Mouse (Mus musculus) intestine, embryonic 16.5 days (tissue): ENCODE measurements around the gene Slc25a3. TPM values are rescaled to one million over a fixed set of nuclear protein-coding genes. Genes with fewer than 3 reads are reported as not detected.

Experiments used
- ATAC-seq: fragments of 200-750 bp; cut with Nextera tagmentation; 2 replicates; pipeline ENCODE4 v1.8.0; 2017; ENCODE audit warnings: moderate TSS enrichment, moderate library complexity
- H3K27ac ChIP-seq: fragments of 300-500 bp; sonication (generic); 2 replicates; pipeline ENCODE4 v1.5.1; 2014; ENCODE audit warnings: mild to moderate bottlenecking, low read length
- H3K27me3 ChIP-seq: fragments of 300-500 bp; sonication (generic); replicated peaks from 2 replicates; pipeline ENCODE4 v1.6.1; 2014; ENCODE audit warnings: low read length, control low read depth, mixed read lengths; ENCODE audit not compliant: control insufficient read depth, insufficient read depth
- H3K36me3 ChIP-seq: fragments of 300-500 bp; sonication (generic); 2 replicates; pipeline ENCODE4 v1.6.1; 2014; ENCODE audit warnings: low read length, control low read depth; ENCODE audit not compliant: control insufficient read depth, insufficient read depth
- H3K4me1 ChIP-seq: fragments of 300-500 bp; sonication (generic); 2 replicates; pipeline ENCODE4 v1.6.1; 2014; ENCODE audit warnings: low read length, control low read depth, mixed read lengths; ENCODE audit not compliant: control insufficient read depth, insufficient read depth
- H3K4me2 ChIP-seq: fragments of 300-500 bp; sonication (generic); 2 replicates; pipeline ENCODE4 v1.6.1; 2014; ENCODE audit warnings: low read depth, low read length, control low read depth
- H3K4me3 ChIP-seq: fragments of 300-500 bp; sonication (generic); 2 replicates; pipeline ENCODE4 v1.5.1; 2014; ENCODE audit warnings: mild to moderate bottlenecking, low read length
- H3K9ac ChIP-seq: fragments of 300-500 bp; sonication (generic); 2 replicates; pipeline ENCODE4 v1.6.1; 2014; ENCODE audit warnings: low read depth, low read length
- H3K9me3 ChIP-seq: fragments of 300-500 bp; sonication (generic); 2 replicates; pipeline ENCODE4 v1.6.1; 2016; ENCODE audit warnings: low read length, control low read depth; ENCODE audit not compliant: control insufficient read depth
- whole genome bisulfite sequencing: fragments of 180-500 bp; shearing (Covaris S2); extraction: QIAGEN DNeasy Blood & Tissue Kit; methylation state at CpG from one replicate; pipeline ENCODE4 v1.1.7; 2014; 5-methylcytosine and 5-hydroxymethylcytosine counted together
- polyA plus RNA-seq: library from polyadenylated mRNA; unstranded; fragments of >200 nt; fragmentation: Nextera tagmentation; extraction: Ambion mirVana; gene quantifications from 2 replicates; pipeline ENCODE4 v1.2.1, GENCODE M21; 2015

Slc25a3 gene
- polyA plus RNA-seq, 1 experiment from 2014 or later = 743 TPM

GRCm38 (mm10) chr10:91130792-91131191 is 6.9 kb upstream of the Slc25a3 start:
- no peak overlapping the region for H3K9ac ChIP-seq
- H3K36me3 ChIP-seq = no peaks in the 10 kb centered on the region
- no peak for ATAC-seq
- H3K4me1 ChIP-seq = no peaks in the 10 kb centered on the region
- H3K4me3 ChIP-seq = no peak overlapping the region
- 87% methylated on average over 3 of the region's 3 CpGs for WGBS
- H3K27me3 ChIP-seq = no peaks in the 10 kb centered on the region
- H3K4me2 ChIP-seq = no peak overlapping the region
- H3K9me3 ChIP-seq = no peaks in the 10 kb centered on the region
- H3K27ac ChIP-seq = no peak overlapping the region

- H3K4me2 ChIP-seq = no peak overlapping the region
- no peak for ATAC-seq
- no peaks in the 10 kb centered on the region for H3K36me3 ChIP-seq
- 95% methylated on average over 1 of the region's 1 CpGs for WGBS
- no peak overlapping the region for H3K9ac ChIP-seq
- H3K4me1 ChIP-seq = no peaks in the 10 kb centered on the region
- H3K4me3 ChIP-seq = no peak overlapping the region
- H3K27me3 ChIP-seq = no peaks in the 10 kb centered on the region
- no peaks in the 10 kb centered on the region for H3K9me3 ChIP-seq
- H3K27ac ChIP-seq = no peak overlapping the region
Measured at GRCm38 (mm10) chr10:91128551-91129160, 4.8 kb upstream of the Slc25a3 start.

- ATAC-seq = no peak
- Histone ChIP-seq H3K4me3 (no peak overlapping the region), H3K4me2 (no peak overlapping the region), H3K27me3 (no peaks in the 10 kb centered on the region), H3K27ac (peak overlapping the region; percentile 45; the same call in 1 of the 2 replicates), H3K9me3 (no peaks in the 10 kb centered on the region), H3K4me1 (no peaks in the 10 kb centered on the region), H3K36me3 (no peaks in the 10 kb centered on the region), H3K9ac (no peak overlapping the region)
- whole genome bisulfite sequencing = 52% methylated on average over 2 of the region's 2 CpGs
Measured at GRCm38 (mm10) chr10:91127395-91127794, 3.5 kb upstream of the Slc25a3 start.

GRCm38 (mm10) chr10:91126618-91127355 is 2.9 kb upstream of the Slc25a3 start:
- Histone ChIP-seq H3K4me1 (0 out of 2 replicates have a peak, but pooled peaks cover 3% of the 10 kb centered on the region), H3K9me3 (no peaks in the 10 kb centered on the region), H3K9ac (no peak overlapping the region), H3K27ac (peak overlapping the region; percentile 45), H3K4me3 (no peak overlapping the region), H3K27me3 (no peaks in the 10 kb centered on the region), H3K4me2 (no peak overlapping the region), H3K36me3 (peaks cover 3% of the 10 kb centered on the region; the same call in 1 of the 2 replicates)
- ATAC-seq = no peak
- 61% methylated on average over 10 of the region's 10 CpGs for WGBS

- under 1% methylated on average over 42 of the region's 44 CpGs for WGBS
- Histone ChIP-seq H3K9ac (peak overlapping the region; percentile 98), H3K4me2 (peak overlapping the region; percentile 73), H3K27ac (peak overlapping the region; percentile 93), H3K4me3 (peak overlapping the region; percentile 97), H3K36me3 (peaks cover 16% of the 10 kb centered on the region), H3K4me1 (0 out of 2 replicates have a peak, but pooled peaks cover 5% of the 10 kb centered on the region), H3K27me3 (no peaks in the 10 kb centered on the region), H3K9me3 (no peaks in the 10 kb centered on the region)
- peak; percentile 65 for ATAC-seq
Measured at GRCm38 (mm10) chr10:91123281-91123827, 505 bp downstream of the Slc25a3 start.

- H3K27ac ChIP-seq = peak overlapping the region; percentile 93; the same call in 1 of the 2 replicates
- no peaks in the 10 kb centered on the region for H3K9me3 ChIP-seq
- no peak for ATAC-seq
- H3K36me3 ChIP-seq = peaks cover 19% of the 10 kb centered on the region
- 0 out of 2 replicates have a peak, but pooled peaks cover 5% of the 10 kb centered on the region for H3K4me1 ChIP-seq
- H3K27me3 ChIP-seq = no peaks in the 10 kb centered on the region
- H3K4me3 ChIP-seq = peak overlapping the region; percentile 97
- peak overlapping the region; percentile 73 for H3K4me2 ChIP-seq
- WGBS = 21% methylated on average over 6 of the region's 6 CpGs
- peak overlapping the region; percentile 98 for H3K9ac ChIP-seq
Measured at GRCm38 (mm10) chr10:91122646-91123045, 1.2 kb downstream of the Slc25a3 start.

- ATAC-seq = no peak
- Histone ChIP-seq H3K9ac (no peak overlapping the region), H3K27me3 (no peaks in the 10 kb centered on the region), H3K9me3 (no peaks in the 10 kb centered on the region), H3K36me3 (peaks cover 52% of the 10 kb centered on the region), H3K4me3 (no peak overlapping the region), H3K4me1 (0 out of 2 replicates have a peak, but pooled peaks cover 4% of the 10 kb centered on the region), H3K4me2 (no peak overlapping the region), H3K27ac (no peak overlapping the region)
- WGBS = 94% methylated on average over 12 of the region's 12 CpGs
Measured at GRCm38 (mm10) chr10:91116958-91117357, 6.9 kb downstream of the Slc25a3 start.

GRCm38 (mm10) chr10:91109841-91110240 is 14.0 kb downstream of the Slc25a3 start:
- no peaks in the 10 kb centered on the region for H3K4me1 ChIP-seq
- WGBS = 79% methylated on average over 4 of the region's 4 CpGs
- no peak overlapping the region for H3K4me2 ChIP-seq
- H3K27ac ChIP-seq = no peak overlapping the region
- peaks cover 16% of the 10 kb centered on the region for H3K36me3 ChIP-seq
- ATAC-seq = no peak
- no peaks in the 10 kb centered on the region for H3K9me3 ChIP-seq
- no peak overlapping the region for H3K4me3 ChIP-seq
- H3K27me3 ChIP-seq = no peaks in the 10 kb centered on the region
- H3K9ac ChIP-seq = no peak overlapping the region

GRCm38 (mm10) chr10:91105981-91106380 is 17.9 kb downstream of the Slc25a3 start:
- H3K4me3 ChIP-seq = no peak overlapping the region
- ATAC-seq = no peak
- 84% methylated on average over 3 of the region's 3 CpGs for WGBS
- H3K4me2 ChIP-seq = no peak overlapping the region
- H3K9me3 ChIP-seq = no peaks in the 10 kb centered on the region
- no peak overlapping the region for H3K9ac ChIP-seq
- no peaks in the 10 kb centered on the region for H3K27me3 ChIP-seq
- 0 out of 2 replicates have a peak, but pooled peaks cover 3% of the 10 kb centered on the region for H3K36me3 ChIP-seq
- H3K4me1 ChIP-seq = no peaks in the 10 kb centered on the region
- H3K27ac ChIP-seq = no peak overlapping the region
